Mouse (Mus musculus): ENCODE measurements around the gene Dffb. TPM values are rescaled to one million over a fixed set of nuclear protein-coding genes. Genes with fewer than 3 reads are reported as not detected.

The Dffb gene
- 15.1 and 25.7 TPM in 2 replicates for total RNA-seq (2014; rRNA removed)
- polyA plus RNA-seq (2015; fragmentation: Nextera tagmentation; extraction: Ambion mirVana) = 10.6 and 13.1 TPM in 2 replicates

DNA sequence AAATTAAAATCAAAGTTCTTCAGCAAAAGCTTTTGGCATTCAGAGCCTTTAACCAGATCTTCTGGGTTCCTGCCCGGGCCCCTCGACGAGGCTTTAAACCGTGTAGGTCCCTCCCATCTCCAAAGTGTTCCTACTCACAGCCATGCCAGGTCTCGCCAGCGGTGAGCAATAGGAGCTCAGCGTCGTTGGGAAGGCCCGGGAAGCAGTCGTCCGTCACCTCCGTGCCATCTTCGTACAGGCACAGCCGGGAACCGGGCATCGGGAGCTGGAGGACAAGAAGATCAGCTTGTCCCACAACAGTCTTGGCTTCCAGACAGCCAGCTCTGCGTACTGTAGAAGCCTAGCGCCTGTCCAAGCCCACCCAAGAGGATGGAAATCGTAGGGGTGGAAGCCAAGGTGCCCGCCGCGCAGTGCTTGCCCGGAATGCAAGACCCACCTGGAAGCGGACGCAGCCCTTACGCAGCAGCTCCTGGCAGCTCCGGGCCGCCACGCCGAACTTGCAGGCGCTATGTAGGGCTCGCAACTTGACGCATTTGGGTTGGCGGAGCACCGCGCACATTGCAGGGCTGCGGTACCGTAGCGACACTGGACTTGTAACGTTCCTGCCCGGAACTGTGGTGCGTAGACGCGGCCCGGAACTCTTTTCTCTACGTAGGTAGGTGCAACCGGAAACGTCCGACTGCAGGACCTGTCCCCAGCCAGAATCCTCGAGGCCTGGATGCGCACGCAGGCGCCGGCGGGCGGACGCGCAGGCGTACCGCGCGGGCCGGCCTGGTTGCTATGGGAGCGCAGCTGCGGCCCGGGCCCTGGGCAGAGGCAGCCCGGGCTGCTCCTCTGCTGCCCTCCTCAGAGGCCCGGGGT lies at the start of gene Dffb, which contains the start of gene Cep104:
Dffb (minus strand) TSS at position 696 of the 861 bp plus-strand sequence.
Cep104 (plus strand) TSS at position 764 of the 861 bp plus-strand sequence.
- WGBS = 1% methylated on average over 67 of the region's 68 CpGs
- peaks cover 22% of the 10 kb centered on the region for H3K36me3 ChIP-seq (ENCODE audit: insufficient read depth, low read length)
- peak within 1 kb of the TSS; percentile 85 for H3K27ac ChIP-seq
- H3K27me3 ChIP-seq (ENCODE audit: insufficient read depth, low read length) = no peaks in the 10 kb centered on the region
- H3K9ac ChIP-seq (replicated peaks; ENCODE audit: low read length) = peak within 1 kb of the TSS; percentile 79
- DNase-seq (ENCODE audit: low spot score) (peak; percentile 98), ATAC-seq (peak; percentile 97)
- no peaks in the 10 kb centered on the region for H3K9me3 ChIP-seq (ENCODE audit: low read length)
- peak; percentile 12; the same call in 1 of the 2 replicates for TF ChIP-seq CTCF (IDR thresholded peaks at IDR 0.05; ENCODE audit: low read depth)
- peak within 1 kb of the TSS; percentile 81 for H3K4me3 ChIP-seq (ENCODE audit: low read length)
- H3K4me2 ChIP-seq (ENCODE audit: low read depth, low read length) = peak within 1 kb of the TSS; percentile 95
- peaks cover 7% of the 10 kb centered on the region for H3K4me1 ChIP-seq (ENCODE audit: insufficient read depth, low read length)

DNA sequence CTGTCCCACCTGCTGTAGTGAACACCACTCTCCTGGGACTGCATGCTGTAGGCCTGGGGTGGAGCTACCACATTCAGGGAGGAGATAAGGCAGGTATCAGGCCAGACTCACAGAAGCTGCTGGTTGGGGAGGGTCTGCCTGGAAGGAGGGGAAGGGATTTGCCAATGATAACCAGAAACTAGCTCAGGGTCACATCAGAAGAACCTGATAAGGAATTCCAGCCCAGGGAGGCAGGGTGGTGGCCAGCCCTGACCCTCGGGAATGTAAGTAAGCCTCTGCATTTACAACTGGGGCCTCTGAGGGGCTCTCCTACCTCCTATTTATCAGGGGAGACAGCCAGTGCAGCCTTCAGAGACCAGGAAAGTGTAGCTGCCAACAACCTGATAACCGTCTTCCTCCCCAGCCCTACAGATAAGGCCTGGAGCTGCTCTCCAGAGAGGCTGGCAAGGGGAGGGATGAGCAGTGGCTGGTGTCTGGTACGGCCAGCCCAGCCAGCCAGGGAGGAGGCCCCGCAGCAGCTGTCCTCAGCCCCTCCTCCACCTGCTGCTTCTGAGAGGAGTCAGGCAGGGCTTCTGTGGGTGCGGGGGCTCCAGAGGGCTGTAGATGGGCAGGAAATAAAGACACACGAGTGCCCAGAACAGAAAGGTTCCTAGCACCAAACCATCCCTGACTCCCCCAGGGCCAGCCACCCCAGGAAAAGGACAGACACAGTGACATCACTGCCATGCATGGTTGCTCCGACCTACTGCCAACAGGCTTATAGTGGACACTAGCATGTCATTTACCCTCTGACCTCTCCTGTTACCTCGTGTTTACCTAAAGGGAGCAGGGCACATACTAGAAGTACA lies 49.1 kb upstream of the Dffb start:
- 33% methylated on average over 8 of the region's 8 CpGs for WGBS
- no peak overlapping the region for H3K4me3 ChIP-seq (ENCODE audit: low read length)
- peaks cover 15% of the 10 kb centered on the region for H3K4me1 ChIP-seq (ENCODE audit: insufficient read depth, low read length)
- no peak overlapping the region for H3K9ac ChIP-seq (replicated peaks; ENCODE audit: low read length)
- no peak overlapping the region for H3K4me2 ChIP-seq (ENCODE audit: low read depth, low read length)
- H3K36me3 ChIP-seq (ENCODE audit: insufficient read depth, low read length) = peaks cover 27% of the 10 kb centered on the region
- ATAC-seq = no peak
- no peaks in the 10 kb centered on the region for H3K27me3 ChIP-seq (ENCODE audit: insufficient read depth, low read length)
- H3K9me3 ChIP-seq (ENCODE audit: low read length) = no peaks in the 10 kb centered on the region
- DNase-seq (ENCODE audit: low spot score) = no peak
- no peak for TF ChIP-seq CTCF (IDR thresholded peaks at IDR 0.05; ENCODE audit: low read depth)
- no peak overlapping the region for H3K27ac ChIP-seq

DNA sequence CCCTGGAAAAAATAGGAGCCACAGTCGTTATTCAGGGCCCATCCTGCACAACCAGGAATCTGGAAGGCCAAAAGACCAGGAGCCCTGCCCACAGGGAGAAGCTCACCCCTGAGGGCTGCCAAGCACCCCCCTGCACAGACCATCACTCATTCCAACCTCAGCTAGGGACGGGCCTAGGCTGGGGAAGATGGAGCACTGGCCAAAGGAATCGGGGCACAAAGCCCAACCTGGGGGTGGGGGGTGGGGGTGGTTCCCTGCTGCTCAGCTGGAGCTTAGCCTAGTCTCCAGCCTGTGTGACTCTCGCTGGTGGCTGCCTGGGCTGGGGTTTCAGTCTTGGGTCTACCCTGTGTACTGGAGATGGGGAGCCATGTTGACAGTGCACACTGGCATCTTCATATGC lies 47.9 kb upstream of the Dffb start:
- no peak overlapping the region for H3K4me2 ChIP-seq (ENCODE audit: low read depth, low read length)
- TF ChIP-seq CTCF (IDR thresholded peaks at IDR 0.05; ENCODE audit: low read depth) = no peak
- peaks cover 15% of the 10 kb centered on the region for H3K4me1 ChIP-seq (ENCODE audit: insufficient read depth, low read length)
- H3K27me3 ChIP-seq (ENCODE audit: insufficient read depth, low read length) = no peaks in the 10 kb centered on the region
- peaks cover 37% of the 10 kb centered on the region for H3K36me3 ChIP-seq (ENCODE audit: insufficient read depth, low read length)
- peak; percentile 21 for DNase-seq (ENCODE audit: low spot score)
- H3K4me3 ChIP-seq (ENCODE audit: low read length) = no peak overlapping the region
- ATAC-seq = peak; percentile 14; the same call in 1 of the 2 replicates
- H3K27ac ChIP-seq = 0 out of 2 replicates have a peak overlapping the region, but pooled peaks have one; percentile 17
- H3K9me3 ChIP-seq (ENCODE audit: low read length) = no peaks in the 10 kb centered on the region
- WGBS = 17% methylated on average over 4 of the region's 4 CpGs
- no peak overlapping the region for H3K9ac ChIP-seq (replicated peaks; ENCODE audit: low read length)

DNA sequence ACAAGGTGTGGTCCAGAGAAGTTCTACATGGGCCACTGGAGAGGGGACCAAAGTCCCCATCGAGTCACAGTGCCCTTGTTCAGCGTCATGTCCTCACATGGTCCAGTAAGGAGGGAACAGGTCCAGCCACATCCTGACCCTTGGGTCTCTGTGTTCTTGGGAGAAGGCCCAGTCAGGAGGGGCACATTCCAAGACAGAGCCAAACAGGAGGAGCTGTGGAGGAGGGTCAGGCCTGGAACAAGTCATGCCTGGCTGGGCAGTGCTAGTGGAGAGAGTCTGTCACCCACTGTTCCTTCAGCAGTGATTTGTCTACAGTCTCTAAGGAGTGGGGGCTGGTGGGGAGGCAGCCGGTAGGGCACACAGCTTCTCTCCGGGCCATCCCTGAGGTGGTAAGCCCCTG lies 47.5 kb upstream of the Dffb start:
- peak; percentile 9 for DNase-seq (ENCODE audit: low spot score)
- peak; percentile 25; the same call in 1 of the 2 replicates for ATAC-seq
- Histone ChIP-seq H3K9ac (replicated peaks; ENCODE audit: low read length) (no peak overlapping the region), H3K36me3 (ENCODE audit: insufficient read depth, low read length) (peaks cover 40% of the 10 kb centered on the region), H3K4me3 (ENCODE audit: low read length) (no peak overlapping the region), H3K4me1 (ENCODE audit: insufficient read depth, low read length) (peaks cover 15% of the 10 kb centered on the region), H3K27ac (0 out of 2 replicates have a peak overlapping the region, but pooled peaks have one; percentile 17), H3K27me3 (ENCODE audit: insufficient read depth, low read length) (no peaks in the 10 kb centered on the region), H3K9me3 (ENCODE audit: low read length) (no peaks in the 10 kb centered on the region), H3K4me2 (ENCODE audit: low read depth, low read length) (no peak overlapping the region)
- 69% methylated on average over 4 of the region's 4 CpGs for WGBS
- TF ChIP-seq CTCF (IDR thresholded peaks at IDR 0.05; ENCODE audit: low read depth) = no peak

DNA sequence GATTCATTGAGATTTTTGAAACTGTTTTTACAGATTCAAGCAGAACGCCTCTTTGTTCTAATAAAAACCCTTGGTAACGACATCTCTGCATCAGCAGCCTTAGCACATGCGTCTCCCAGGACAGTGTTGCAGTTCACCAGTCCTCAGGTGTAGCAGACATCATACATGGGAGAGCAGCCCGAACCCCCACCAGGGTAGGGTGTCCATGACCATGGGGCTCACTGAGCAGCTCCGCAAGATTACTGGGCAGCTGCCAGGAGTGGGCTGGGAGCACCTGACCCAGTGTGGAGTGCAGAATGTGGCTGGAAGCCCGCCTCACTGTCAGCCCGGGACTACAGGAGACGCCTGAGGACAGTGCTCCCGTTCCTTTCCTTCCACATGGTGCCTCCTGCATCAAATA lies 46.5 kb upstream of the Dffb start:
- no peak for DNase-seq (ENCODE audit: low spot score)
- WGBS = 88% methylated on average over 9 of the region's 9 CpGs
- Histone ChIP-seq H3K27ac (no peak overlapping the region), H3K4me3 (ENCODE audit: low read length) (no peak overlapping the region), H3K9ac (replicated peaks; ENCODE audit: low read length) (no peak overlapping the region), H3K4me1 (ENCODE audit: insufficient read depth, low read length) (peaks cover 14% of the 10 kb centered on the region), H3K27me3 (ENCODE audit: insufficient read depth, low read length) (no peaks in the 10 kb centered on the region), H3K36me3 (ENCODE audit: insufficient read depth, low read length) (peaks cover 50% of the 10 kb centered on the region), H3K9me3 (ENCODE audit: low read length) (no peaks in the 10 kb centered on the region), H3K4me2 (ENCODE audit: low read depth, low read length) (no peak overlapping the region)
- no peak for TF ChIP-seq CTCF (IDR thresholded peaks at IDR 0.05; ENCODE audit: low read depth)
- ATAC-seq = no peak

DNA sequence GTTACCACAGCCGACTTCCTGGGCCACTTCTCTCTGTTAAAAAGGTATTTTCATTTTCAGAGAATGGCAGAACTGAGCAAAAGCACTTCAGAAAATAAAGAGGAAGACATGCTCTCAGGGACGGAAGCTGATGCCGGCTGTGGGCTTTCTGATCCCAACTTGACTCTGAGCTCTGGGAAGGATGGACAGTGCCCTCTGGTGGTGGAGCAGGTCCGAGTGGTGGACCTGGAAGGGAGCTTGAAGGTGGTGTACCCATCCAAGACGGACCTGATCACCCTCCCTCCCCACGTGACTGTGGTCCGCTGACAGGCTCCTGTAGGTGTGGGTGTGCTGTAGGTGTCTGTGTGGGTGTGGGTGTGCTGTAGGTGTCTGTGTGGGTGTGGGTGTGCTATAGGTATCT lies 44.6 kb upstream of the Dffb start:
- Histone ChIP-seq H3K27me3 (ENCODE audit: insufficient read depth, low read length) (no peaks in the 10 kb centered on the region), H3K36me3 (ENCODE audit: insufficient read depth, low read length) (peaks cover 64% of the 10 kb centered on the region), H3K4me2 (ENCODE audit: low read depth, low read length) (no peak overlapping the region), H3K4me1 (ENCODE audit: insufficient read depth, low read length) (no peaks in the 10 kb centered on the region), H3K4me3 (ENCODE audit: low read length) (no peak overlapping the region), H3K27ac (no peak overlapping the region), H3K9ac (replicated peaks; ENCODE audit: low read length) (no peak overlapping the region), H3K9me3 (ENCODE audit: low read length) (no peaks in the 10 kb centered on the region)
- 69% methylated on average over 7 of the region's 7 CpGs for WGBS
- no peak for ATAC-seq
- TF ChIP-seq CTCF (IDR thresholded peaks at IDR 0.05; ENCODE audit: low read depth) = peak; percentile 69
- peak; percentile 23 for DNase-seq (ENCODE audit: low spot score)
